Mouse (Mus musculus): ENCODE data around the gene Asb5.
"Not testable (repeated sequence)": the region's sequence is repeated elsewhere in the genome, so short reads cannot be mapped to it uniquely, and the experiment has no call there.

The Asb5 gene

DNA sequence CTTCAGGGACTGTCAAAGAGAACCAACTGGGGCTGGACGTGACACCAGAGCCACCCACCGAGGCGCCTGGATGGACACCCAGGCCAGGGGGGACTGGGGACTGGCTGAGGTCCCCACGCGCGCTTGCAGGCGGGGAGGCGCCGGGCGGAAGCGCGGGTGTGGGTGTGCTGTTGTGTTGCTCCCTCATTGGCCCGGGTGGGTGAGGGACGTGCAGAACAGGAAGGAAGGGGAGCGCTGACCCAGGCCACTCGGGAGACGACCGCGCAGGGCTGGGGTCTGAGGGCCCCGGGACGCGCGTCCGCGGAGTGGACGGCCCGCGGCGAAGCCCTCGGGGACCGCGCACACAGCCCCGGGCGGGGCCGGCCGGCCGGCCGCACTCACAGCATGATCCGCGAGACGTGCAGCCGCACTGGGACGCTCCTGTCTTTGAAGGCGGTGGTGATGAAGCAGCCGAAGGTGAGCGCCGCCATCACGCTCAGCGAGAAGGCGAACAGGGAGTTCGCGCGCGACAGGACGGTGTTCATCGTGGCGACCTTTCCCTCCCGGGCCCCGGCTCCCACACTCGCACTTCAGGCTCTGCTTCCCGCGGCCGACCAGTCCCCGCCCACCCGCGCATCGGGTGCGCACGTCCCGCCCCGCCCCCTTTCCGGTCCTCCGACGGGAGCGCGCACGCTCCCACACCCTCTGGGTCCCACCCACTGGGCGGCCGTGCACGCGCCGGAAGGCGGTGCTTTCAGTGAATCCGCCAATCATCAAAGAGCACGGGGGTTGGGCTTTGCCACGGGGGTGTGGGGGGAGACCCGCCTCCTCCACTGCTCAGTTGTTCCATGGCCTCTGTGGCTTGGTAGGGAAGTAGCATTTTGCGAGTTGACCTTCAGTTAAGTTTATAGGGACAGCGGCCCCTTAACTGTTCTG is at the start of gene Asb5, which contains the start of gene Spcs3:
TSS of gene Asb5 (plus strand) at position 199 of the 915 bp plus-strand sequence.
TSS of gene Spcs3 (minus strand) at position 617 of the 915 bp plus-strand sequence.
- in situ Hi-C loops (cut with MboI, MseI): no loop called here

GRCm38 (mm10) chr8:54486555-54487273 is 42.7 kb upstream of the Asb5 start:
- in situ Hi-C loops (cut with MboI, MseI): loop anchor here (5.0 kb wide), 1 partner anchor 614 kb away; no protein-coding TSS in a partner anchor

DNA sequence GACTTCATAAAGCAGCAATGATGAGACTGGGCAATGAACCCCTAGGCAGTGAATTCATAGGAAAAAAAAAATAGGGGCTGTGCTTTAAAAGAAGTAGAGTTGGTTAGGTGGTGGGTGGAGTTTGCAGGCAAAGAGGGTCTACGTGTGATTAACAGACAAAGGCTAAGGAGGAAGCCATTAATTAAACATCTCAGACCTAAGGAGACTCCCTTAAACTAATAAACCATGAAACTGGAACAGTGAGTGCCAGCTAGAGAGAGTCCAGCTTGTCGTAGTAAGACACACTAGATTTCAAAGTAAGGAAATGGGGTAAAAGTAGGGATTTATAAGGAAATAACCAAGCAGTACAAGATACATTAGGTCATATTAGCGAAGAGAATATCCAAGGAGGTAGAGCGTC is 40.9 kb upstream of the Asb5 start:
- in situ Hi-C loops (cut with MboI, MseI): loop anchor here (5.0 kb wide), 1 partner anchor 616 kb away; no protein-coding TSS in a partner anchor

- in situ Hi-C loops (cut with MboI, MseI): no loop called here
Observed at GRCm38 (mm10) chr8:54491057-54491690, 38.2 kb upstream of the Asb5 start.

- in situ Hi-C loops (cut with MboI, MseI): no loop called here
Observed at GRCm38 (mm10) chr8:54491934-54492333, 37.4 kb upstream of the Asb5 start.

DNA sequence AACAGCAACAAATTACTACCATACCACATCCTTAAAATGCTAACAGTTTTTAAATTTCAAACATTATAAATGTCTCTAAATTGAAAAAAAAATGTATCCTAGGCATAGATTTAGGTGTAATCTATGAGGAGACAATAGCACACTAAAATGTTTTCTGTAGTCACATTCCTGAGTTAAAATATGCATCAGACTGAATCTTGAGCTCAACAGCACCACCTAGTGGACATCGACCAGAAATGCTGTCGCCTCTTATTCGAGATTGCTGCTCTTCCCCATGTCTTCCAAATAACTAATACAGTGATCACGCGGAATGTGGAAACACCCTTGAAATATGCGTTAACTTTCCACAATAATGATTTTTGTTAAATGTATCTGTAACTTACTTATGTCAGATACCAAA is 36.3 kb upstream of the Asb5 start:
- in situ Hi-C loops (cut with MboI, MseI): no loop called here

DNA sequence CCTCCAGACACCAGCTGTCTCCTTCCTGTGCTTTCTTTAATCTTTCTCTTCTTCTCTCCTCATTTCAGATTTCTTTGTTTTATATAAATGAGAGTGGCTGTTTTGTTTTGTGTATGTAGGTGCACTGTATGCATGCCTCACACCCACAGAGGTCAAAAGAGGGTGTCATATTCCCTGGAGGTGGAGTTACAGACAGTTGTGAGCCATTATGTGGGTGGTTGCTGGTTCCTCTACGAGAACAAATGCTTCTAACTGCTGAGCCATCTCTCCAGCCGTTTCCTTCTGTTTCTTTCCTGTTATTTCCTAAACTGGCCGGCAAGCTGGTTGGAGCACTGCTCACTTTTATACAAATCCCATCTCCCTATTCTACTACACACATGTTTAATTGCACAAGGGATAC is 35.5 kb upstream of the Asb5 start:
- in situ Hi-C loops (cut with MboI, MseI): no loop called here

DNA sequence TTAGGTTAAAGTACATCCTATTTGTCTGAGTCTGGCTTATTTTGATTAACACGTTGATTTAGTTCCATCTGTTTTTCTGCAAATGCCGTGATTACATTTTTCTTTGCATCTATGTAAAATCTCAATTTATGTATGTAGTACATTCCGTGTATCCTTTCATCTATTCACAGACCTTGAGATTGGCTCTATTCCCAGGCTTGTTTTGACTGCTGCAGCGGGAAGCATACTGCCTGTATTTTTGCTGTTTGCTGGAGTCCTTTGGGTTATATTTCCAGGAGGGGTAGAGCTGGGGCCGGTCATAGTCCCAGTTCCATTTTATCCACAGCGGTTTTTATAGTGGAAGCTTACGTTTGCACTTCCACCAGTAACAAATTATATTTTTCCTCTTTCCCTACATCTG is 26.3 kb upstream of the Asb5 start:
- in situ Hi-C loops (cut with MboI, MseI): loop anchor here (10.0 kb wide), 1 partner anchor 2002 kb away; no protein-coding TSS in a partner anchor

GRCm38 (mm10) chr8:54505060-54505459 is 24.3 kb upstream of the Asb5 start:
- in situ Hi-C loops (cut with MboI, MseI): loop anchor here (5.0 to 10.0 kb wide), 2 partner anchors 157 to 2000 kb away; no protein-coding TSS in a partner anchor

DNA sequence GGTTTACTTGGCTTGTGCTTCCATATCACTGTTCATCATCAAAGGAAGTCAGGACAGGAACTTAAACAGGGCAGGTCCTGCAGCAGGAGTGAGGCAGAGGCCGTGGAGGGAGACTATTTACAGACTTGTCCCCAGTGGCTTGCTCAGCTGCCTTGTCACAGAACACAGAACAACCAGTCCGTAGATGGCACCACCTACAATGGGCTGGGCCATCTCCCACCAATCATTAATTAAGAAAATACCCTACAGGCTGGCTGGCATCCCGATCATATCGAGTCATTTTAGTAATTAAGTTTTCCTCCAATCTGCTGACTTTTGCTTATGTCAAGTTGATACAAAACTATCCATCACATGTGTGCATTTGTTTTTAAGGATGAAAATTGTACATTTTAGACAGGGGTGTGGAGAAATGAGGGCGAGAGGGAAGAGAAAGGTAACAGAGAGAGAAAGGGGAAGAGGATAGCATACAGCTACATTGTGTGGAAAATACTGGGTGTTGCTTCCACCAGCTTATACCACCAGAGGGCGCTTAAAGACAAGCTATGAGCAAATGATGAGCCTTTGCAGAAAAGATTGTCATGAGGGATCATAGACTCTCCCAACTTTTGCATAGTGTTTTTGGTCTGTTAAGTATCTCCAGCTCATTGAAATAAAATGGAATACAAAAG is 21.8 kb upstream of the Asb5 start:
- in situ Hi-C loops (cut with MboI, MseI): loop anchor here (5.0 to 10.0 kb wide), 2 partner anchors 155 to 1997 kb away; no protein-coding TSS in a partner anchor

DNA sequence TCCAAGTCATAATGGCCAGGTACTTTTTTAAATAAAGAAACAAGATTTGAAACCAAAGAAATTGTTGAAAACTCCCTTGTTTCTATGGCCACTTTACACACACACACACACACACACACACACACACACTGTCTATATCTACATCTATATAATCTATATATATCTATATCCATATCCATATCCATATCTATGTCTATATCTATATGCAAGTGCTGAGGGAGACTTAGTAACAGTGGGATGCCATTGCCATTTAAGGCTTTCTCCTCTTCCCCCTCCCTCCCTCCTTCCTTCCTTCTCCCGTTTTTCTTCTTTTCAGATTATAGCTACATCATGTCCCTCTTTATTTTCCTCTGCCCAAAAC is 21.3 kb upstream of the Asb5 start:
- in situ Hi-C loops (cut with MboI, MseI): loop anchor here (5.0 to 10.0 kb wide), 2 partner anchors 154 to 1997 kb away; no protein-coding TSS in a partner anchor

DNA sequence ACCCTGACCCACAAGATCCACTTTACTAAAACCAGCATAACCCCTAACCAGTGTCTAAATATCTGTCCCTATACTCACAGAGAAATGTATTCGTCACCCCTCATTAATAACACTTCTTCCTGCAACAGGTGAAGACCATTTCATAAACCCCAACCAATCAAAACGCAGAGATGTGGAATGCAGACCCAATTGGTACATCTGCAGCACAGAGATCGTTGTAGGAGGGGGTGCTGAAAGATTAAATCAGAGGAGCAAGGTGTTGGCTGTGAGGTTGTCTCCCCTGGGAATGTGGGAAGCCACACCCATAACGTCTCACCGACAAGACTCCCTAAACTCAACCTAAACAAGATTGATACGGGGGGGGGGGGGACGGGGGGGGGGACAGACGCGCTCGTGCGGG is 20.6 kb upstream of the Asb5 start:
- in situ Hi-C loops (cut with MboI, MseI): loop anchor here (5.0 to 10.0 kb wide), 2 partner anchors 153 to 1996 kb away; no protein-coding TSS in a partner anchor

- in situ Hi-C loops (cut with MboI, MseI): loop anchor here (5.0 to 10.0 kb wide), 2 partner anchors 153 to 1996 kb away; no protein-coding TSS in a partner anchor
Observed at GRCm38 (mm10) chr8:54509221-54509721, 20.1 kb upstream of the Asb5 start.

- in situ Hi-C loops (cut with MboI, MseI): no loop called here
Observed at GRCm38 (mm10) chr8:54511791-54512190, 17.6 kb upstream of the Asb5 start.

- in situ Hi-C loops (cut with MboI, MseI): not testable (repeated sequence)
Observed at GRCm38 (mm10) chr8:54512200-54512599, 17.2 kb upstream of the Asb5 start.

- in situ Hi-C loops (cut with MboI, MseI): no loop called here
Observed at GRCm38 (mm10) chr8:54518756-54519460, 10.5 kb upstream of the Asb5 start.

DNA sequence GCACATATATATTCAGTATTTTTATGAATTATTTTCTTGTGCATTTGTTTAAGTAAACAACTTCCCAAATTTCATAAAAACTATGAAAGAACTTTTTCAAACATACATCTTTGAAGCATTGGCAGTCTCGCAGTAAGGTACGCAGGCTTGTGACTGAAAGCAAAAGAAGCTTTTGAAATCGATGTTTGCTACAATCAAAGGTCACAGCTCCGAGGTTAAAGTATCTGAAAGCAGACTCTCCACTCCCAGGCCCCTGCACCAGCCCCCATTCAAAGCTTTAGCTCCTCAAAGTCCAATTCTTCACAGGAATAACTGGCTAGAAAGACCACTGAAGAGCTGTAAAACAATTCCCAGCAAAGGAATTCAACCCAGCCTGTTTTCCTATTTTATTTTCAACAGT is 8.9 kb upstream of the Asb5 start:
- in situ Hi-C loops (cut with MboI, MseI): no loop called here

DNA sequence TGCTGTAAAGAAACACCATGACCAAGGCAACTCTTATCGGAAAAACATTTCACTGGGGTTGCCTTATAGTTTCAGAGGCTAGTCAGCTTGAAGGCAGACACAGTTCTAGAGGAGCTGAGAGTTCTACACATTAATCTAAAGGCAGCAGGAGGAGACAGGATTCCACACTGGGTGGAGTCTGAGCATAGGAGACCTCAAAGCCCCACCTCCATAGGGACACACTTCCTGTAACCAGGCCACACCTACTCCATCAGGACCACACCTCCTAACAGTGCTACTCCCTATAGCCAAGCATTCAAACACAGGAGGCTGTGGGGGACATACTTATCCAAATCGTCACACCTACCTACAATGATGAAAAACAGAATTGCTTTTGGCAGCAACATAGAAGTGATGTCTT is 3.8 kb upstream of the Asb5 start:
- in situ Hi-C loops (cut with MboI, MseI): no loop called here

GRCm38 (mm10) chr8:54526700-54527099 is 2.7 kb upstream of the Asb5 start:
- in situ Hi-C loops (cut with MboI, MseI): no loop called here

- in situ Hi-C loops (cut with MboI, MseI): no loop called here
Observed at GRCm38 (mm10) chr8:54528571-54528970, 809 bp upstream of the Asb5 start.
